Mouse (Mus musculus): ENCODE measurements around the gene Psen2. TPM values are rescaled to one million over a fixed set of nuclear protein-coding genes. Genes with fewer than 3 reads are reported as not detected.

Psen2 gene
- polyA plus RNA-seq, 1 experiment = 3.1 TPM

- no peaks in the 10 kb centered on the region for H3K36me3 ChIP-seq (ENCODE audit: control insufficient read depth, insufficient read depth)
- no peaks in the 10 kb centered on the region for H3K79me2 ChIP-seq (ENCODE audit: control insufficient read depth, insufficient read depth)
- no peaks in the 10 kb centered on the region for H3K79me3 ChIP-seq (ENCODE audit: low read depth)
- TF ChIP-seq MYOG (IDR thresholded peaks at IDR 0.05; ENCODE audit: control insufficient read depth, extremely low read depth, insufficient read length) (no peak), MAX (IDR thresholded peaks at IDR 0.05) (no peak), FOSL1 (IDR thresholded peaks at IDR 0.05; ENCODE audit: insufficient read depth, low read length, poor library complexity, severe bottlenecking) (no peak), CTCF (IDR thresholded peaks at IDR 0.05; ENCODE audit: control insufficient read depth, insufficient read depth, insufficient read length) (no peak), MYOD1 (IDR thresholded peaks at IDR 0.05; ENCODE audit: control insufficient read depth, insufficient read length, low read depth) (no peak), CEBPB (IDR thresholded peaks at IDR 0.05; ENCODE audit: low read depth) (no peak)
- peaks cover 5% of the 10 kb centered on the region for H3K27me3 ChIP-seq (ENCODE audit: control insufficient read depth, insufficient read depth, insufficient read length)
- H3K4me3 ChIP-seq (ENCODE audit: insufficient read depth, poor library complexity, severe bottlenecking) = no peak overlapping the region
- H3ac ChIP-seq (ENCODE audit: control insufficient read depth, insufficient read length, low read depth) = no peak overlapping the region
Measured at GRCm38 (mm10) chr1:180179840-180180239, 83.4 kb downstream of the Psen2 start.

GRCm38 (mm10) chr1:180179100-180179499 is 84.1 kb downstream of the Psen2 start:
- no peaks in the 10 kb centered on the region for H3K79me2 ChIP-seq (ENCODE audit: control insufficient read depth, insufficient read depth)
- peaks cover 7% of the 10 kb centered on the region for H3K27me3 ChIP-seq (ENCODE audit: control insufficient read depth, insufficient read depth, insufficient read length)
- H3K4me3 ChIP-seq (ENCODE audit: insufficient read depth, poor library complexity, severe bottlenecking) = no peak overlapping the region
- no peak for TF ChIP-seq MAX (IDR thresholded peaks at IDR 0.05)
- TF ChIP-seq USF1 (IDR thresholded peaks at IDR 0.05; ENCODE audit: low read depth) = no peak
- no peak for TF ChIP-seq MYOG (IDR thresholded peaks at IDR 0.05; ENCODE audit: control insufficient read depth, extremely low read depth, insufficient read length)
- TF ChIP-seq MYOD1 (IDR thresholded peaks at IDR 0.05; ENCODE audit: control insufficient read depth, insufficient read length, low read depth) = no peak
- TF ChIP-seq CTCF (IDR thresholded peaks at IDR 0.05; ENCODE audit: control insufficient read depth, insufficient read depth, insufficient read length) = no peak
- no peak for TF ChIP-seq CEBPB (IDR thresholded peaks at IDR 0.05; ENCODE audit: low read depth)
- no peak for TF ChIP-seq FOSL1 (IDR thresholded peaks at IDR 0.05; ENCODE audit: insufficient read depth, low read length, poor library complexity, severe bottlenecking)
- H3K79me3 ChIP-seq (ENCODE audit: low read depth) = no peaks in the 10 kb centered on the region
- H3ac ChIP-seq (ENCODE audit: control insufficient read depth, insufficient read length, low read depth) = no peak overlapping the region
- H3K36me3 ChIP-seq (ENCODE audit: control insufficient read depth, insufficient read depth) = no peaks in the 10 kb centered on the region

GRCm38 (mm10) chr1:180178340-180178739 is 84.9 kb downstream of the Psen2 start:
- no peaks in the 10 kb centered on the region for H3K36me3 ChIP-seq (ENCODE audit: control insufficient read depth, insufficient read depth)
- H3K79me2 ChIP-seq (ENCODE audit: control insufficient read depth, insufficient read depth) = no peaks in the 10 kb centered on the region
- H3K79me3 ChIP-seq (ENCODE audit: low read depth) = no peaks in the 10 kb centered on the region
- H3K4me3 ChIP-seq (ENCODE audit: insufficient read depth, poor library complexity, severe bottlenecking) = no peak overlapping the region
- H3K27me3 ChIP-seq (ENCODE audit: control insufficient read depth, insufficient read depth, insufficient read length) = peaks cover 12% of the 10 kb centered on the region
- TF ChIP-seq MAX (IDR thresholded peaks at IDR 0.05) (no peak), USF1 (IDR thresholded peaks at IDR 0.05; ENCODE audit: low read depth) (no peak), CTCF (IDR thresholded peaks at IDR 0.05; ENCODE audit: control insufficient read depth, insufficient read depth, insufficient read length) (no peak), CEBPB (IDR thresholded peaks at IDR 0.05; ENCODE audit: low read depth) (no peak), FOSL1 (IDR thresholded peaks at IDR 0.05; ENCODE audit: insufficient read depth, low read length, poor library complexity, severe bottlenecking) (no peak), MYOG (IDR thresholded peaks at IDR 0.05; ENCODE audit: control insufficient read depth, extremely low read depth, insufficient read length) (no peak), MYOD1 (IDR thresholded peaks at IDR 0.05; ENCODE audit: control insufficient read depth, insufficient read length, low read depth) (no peak)
- no peak overlapping the region for H3ac ChIP-seq (ENCODE audit: control insufficient read depth, insufficient read length, low read depth)

Other genes starting within 250 kb of the Psen2 start
- 0.21 TPM for gene Coq8a, start 63.8 kb downstream of the Psen2 start, polyA plus RNA-seq (2012; fragmentation: generic; extraction: Trizol)
- gene Itpkb, start 67.0 kb upstream of the Psen2 start, polyA plus RNA-seq (2012; fragmentation: generic; extraction: Trizol) = 1.1 TPM
- gene Stum, start 220.1 kb upstream of the Psen2 start, polyA plus RNA-seq (2012; fragmentation: generic; extraction: Trizol) = not detected